Mouse (Mus musculus): Measurements from ENCODE around the gene Lcat. TPM values are rescaled to one million over a fixed set of nuclear protein-coding genes. Genes with fewer than 3 reads are reported as not detected.
A peak's percentile ranks its signal among the peaks of the same experiment; 100 is the strongest.

Gene Lcat
- polyA plus RNA-seq, 1 experiment from 2014 or later = 1.5 TPM

DNA sequence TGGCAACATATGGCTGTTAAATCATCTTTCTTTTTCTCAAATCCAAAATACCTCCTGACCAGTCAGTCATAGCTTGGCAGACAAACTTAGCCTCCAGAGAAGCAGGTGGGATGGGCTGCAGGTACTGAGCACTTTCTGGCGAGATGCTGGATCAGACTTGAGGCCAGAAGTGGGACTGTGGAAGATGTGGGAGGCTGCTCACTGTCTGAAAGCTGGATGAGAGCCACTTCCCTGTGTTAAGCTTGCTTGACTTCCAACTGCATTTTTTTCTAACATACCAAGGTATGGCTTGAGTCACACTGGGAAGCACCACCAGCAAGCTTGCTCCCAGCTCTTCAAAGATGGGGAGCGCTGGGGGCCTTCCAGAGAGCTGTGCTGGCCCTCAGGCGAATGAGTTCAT lies 18.1 kb downstream of the Lcat start:
- Histone ChIP-seq H3K4me1 (peaks cover 11% of the 10 kb centered on the region), H3K9ac (no peak overlapping the region), H3K27ac (replicated peaks) (no peak overlapping the region), H3K4me2 (no peak overlapping the region), H3K4me3 (no peak overlapping the region), H3K9me3 (no peaks in the 10 kb centered on the region), H3K36me3 (peaks cover 34% of the 10 kb centered on the region), H3K27me3 (replicated peaks) (no peaks in the 10 kb centered on the region)
- 70% methylated on average over 3 of the region's 3 CpGs for WGBS
- ATAC-seq (ENCODE audit: extremely low read depth, insufficient number of reproducible peaks, low FRiP score, low TSS enrichment) = no peak

DNA sequence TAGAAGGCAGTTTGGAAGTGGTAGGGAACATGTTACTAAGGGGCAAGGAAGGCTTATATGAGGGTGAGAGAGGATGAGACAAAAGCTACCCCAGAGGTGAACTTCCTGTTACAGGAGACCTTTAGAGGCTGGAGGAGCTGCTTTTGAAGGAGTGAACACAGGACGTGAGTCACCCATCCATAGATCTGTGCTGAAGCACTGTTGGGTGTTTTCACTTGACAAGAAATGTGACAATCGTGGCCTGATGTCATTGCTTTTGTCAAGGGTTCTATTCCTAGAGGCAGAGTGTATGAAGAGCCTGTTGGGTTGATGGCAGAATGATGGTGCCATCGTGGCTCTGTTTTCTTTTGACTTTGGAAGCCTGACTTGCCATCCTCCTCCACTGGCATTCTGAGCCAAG lies 23.8 kb downstream of the Lcat start:
- Histone ChIP-seq H3K27me3 (replicated peaks) (no peaks in the 10 kb centered on the region), H3K4me1 (peaks cover 10% of the 10 kb centered on the region), H3K9ac (no peak overlapping the region)

DNA sequence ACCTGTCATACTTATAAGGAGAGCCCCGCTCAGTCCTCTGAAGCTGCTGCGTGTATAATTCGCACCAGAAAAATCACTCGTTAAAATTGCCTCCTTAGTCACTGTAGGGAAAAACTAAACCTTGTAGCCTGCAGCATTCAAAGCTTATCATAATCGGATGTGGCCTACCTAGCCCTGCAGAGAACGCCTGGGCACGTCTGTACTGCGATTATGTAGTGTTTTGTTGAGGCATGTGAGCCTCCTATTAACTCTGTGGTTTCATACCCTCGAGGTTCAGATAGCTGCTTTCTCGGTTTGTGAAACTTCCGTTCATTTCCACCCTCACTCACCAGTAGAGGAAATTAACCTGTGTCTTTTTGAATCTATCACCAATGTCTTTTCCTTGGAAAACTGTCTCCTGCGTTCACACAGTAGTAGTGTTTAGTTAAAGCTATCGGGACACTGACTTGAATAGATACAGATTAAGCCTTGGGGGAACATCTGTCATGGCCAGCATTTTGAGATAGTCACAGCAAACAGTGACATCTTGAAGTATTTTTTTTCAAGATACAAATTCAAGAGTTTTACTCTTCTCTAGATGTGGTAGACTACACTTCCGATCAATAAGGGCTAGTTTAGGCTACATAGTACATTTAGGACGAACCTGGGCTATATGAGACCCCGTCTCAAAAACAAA lies 42.1 kb downstream of the Lcat start:
- ATAC-seq (ENCODE audit: extremely low read depth, insufficient number of reproducible peaks, low FRiP score, low TSS enrichment) = no peak
- Histone ChIP-seq H3K27ac (replicated peaks) (peak overlapping the region; percentile 93), H3K36me3 (peaks cover 8% of the 10 kb centered on the region), H3K4me2 (peak overlapping the region; percentile 91), H3K4me1 (peaks cover 14% of the 10 kb centered on the region), H3K4me3 (peak overlapping the region; percentile 83), H3K27me3 (replicated peaks) (no peaks in the 10 kb centered on the region), H3K9me3 (no peaks in the 10 kb centered on the region), H3K9ac (peak overlapping the region; percentile 99)
- WGBS = 27% methylated on average over 16 of the region's 16 CpGs

More for the DNA sequence above, 23.8 kb downstream of the Lcat start:
- no peak overlapping the region for H3K4me3 ChIP-seq
- no peak overlapping the region for H3K4me2 ChIP-seq
- H3K27ac ChIP-seq (replicated peaks) = no peak overlapping the region
- ATAC-seq (ENCODE audit: extremely low read depth, insufficient number of reproducible peaks, low FRiP score, low TSS enrichment) = no peak
- H3K9me3 ChIP-seq = no peaks in the 10 kb centered on the region
- peaks cover 45% of the 10 kb centered on the region for H3K36me3 ChIP-seq
- 71% methylated on average over 3 of the region's 3 CpGs for WGBS

DNA sequence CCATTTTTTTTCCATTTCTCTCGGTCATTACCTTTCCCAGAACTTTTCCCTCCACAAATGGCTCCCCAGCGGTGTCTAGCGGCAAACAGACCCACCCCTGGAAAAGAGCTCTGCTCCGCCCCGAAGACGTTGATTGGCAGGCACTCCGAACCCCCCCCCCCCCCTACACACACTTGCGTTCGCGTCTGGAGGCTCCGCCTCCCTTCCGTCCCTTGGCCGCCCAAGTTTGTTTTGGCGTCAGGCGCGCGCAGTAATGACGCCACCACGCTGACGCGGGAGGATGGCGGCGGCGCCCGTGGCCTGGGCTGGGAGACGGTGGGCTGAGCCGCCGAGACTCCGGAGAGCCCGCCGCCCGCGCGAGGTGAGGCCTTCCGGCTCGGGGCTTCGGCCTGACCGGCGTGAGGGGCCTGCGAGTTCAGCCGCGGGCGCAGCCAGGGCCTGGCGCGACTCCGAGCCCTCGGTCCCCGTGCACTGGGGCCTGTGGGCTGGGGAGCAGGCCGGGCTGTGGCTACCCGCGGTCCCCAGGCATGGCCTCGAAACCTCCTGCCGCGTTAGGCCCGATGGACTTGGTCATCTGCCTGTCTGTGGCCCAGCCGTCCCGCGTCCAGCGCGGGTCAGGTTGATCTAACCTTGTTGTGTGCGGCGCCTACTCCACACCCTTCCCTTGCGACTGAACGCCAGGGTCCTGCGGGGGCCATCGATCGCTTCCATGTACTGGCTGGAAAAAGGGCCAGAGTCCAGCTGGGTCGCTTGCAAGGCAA lies 42.8 kb downstream of the Lcat start, which contains the start of gene Pskh1:
Pskh1 (plus strand) TSS at position 262 of the 761 bp plus-strand sequence.
- Histone ChIP-seq H3K27ac (replicated peaks) (peak within 1 kb of the TSS; percentile 93), H3K4me1 (peaks cover 14% of the 10 kb centered on the region), H3K9me3 (no peaks in the 10 kb centered on the region), H3K9ac (peak within 1 kb of the TSS; percentile 99), H3K4me2 (peak within 1 kb of the TSS; percentile 91), H3K27me3 (replicated peaks) (no peaks in the 10 kb centered on the region), H3K4me3 (peak within 1 kb of the TSS; percentile 83), H3K36me3 (peaks cover 9% of the 10 kb centered on the region)
- ATAC-seq (ENCODE audit: extremely low read depth, insufficient number of reproducible peaks, low FRiP score, low TSS enrichment) = peak; percentile 98
- WGBS = under 1% methylated on average over 66 of the region's 68 CpGs

DNA sequence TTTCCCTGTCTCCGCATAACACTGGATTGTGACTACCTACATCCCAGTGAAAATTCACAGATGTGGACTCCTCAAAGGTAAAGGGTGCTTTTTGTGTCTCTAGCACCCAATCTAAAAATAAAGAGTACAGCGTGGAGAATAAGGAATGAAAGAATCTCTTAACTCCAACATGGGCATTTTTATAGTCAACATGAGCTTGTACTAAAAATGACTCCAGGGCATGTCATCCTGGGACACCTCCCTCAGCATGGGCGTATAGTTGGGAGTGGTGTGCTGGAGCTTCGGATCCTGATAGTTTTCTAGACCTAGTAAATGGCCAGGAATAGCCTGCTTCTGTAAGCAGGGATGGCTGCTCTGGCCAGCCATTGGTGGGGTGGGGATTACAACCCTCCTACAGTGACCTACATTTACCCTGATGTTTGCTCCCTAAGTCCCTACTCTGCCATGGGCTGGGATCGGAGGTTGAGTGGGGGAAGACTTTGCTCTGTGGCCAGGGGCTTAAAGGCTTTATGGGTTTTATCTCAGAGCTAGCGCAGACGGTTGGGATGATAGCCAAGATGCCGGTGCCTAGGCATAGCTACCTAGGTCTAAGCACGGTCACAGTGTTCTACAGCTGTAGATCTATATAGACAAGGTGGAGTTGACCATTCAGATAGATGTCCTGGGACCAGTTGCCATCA lies 45.2 kb downstream of the Lcat start:
- peaks cover 22% of the 10 kb centered on the region for H3K4me1 ChIP-seq
- H3K4me3 ChIP-seq = no peak overlapping the region
- no peak overlapping the region for H3K4me2 ChIP-seq
- no peak overlapping the region for H3K9ac ChIP-seq
- H3K9me3 ChIP-seq = no peaks in the 10 kb centered on the region
- no peak overlapping the region for H3K27ac ChIP-seq (replicated peaks)
- H3K27me3 ChIP-seq (replicated peaks) = no peaks in the 10 kb centered on the region
- WGBS = 63% methylated on average over 9 of the region's 9 CpGs
- no peak for ATAC-seq (ENCODE audit: extremely low read depth, insufficient number of reproducible peaks, low FRiP score, low TSS enrichment)
- peaks cover 11% of the 10 kb centered on the region; the same call in 1 of the 2 replicates for H3K36me3 ChIP-seq

DNA sequence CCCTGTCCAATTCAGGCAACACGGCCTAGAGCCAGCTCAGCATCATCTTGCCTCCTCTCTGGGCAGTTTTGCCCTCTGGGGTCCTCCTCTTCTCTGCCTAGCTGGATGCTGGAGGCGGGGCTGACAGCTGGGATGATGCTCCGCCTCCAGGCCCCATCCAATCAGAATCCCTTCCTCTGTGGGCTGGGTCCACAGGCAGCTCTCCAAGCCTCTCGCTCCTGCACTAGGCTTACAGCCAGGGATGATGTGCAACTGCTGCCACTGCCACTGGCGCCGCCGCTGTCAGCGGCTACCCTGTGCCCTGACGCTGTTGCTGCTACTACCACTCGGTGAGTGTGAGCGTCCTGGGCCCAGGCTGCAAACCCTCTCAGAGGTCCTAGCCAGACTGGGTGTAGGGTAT lies 49.8 kb downstream of the Lcat start, which contains the start of gene Nrn1l:
Nrn1l (plus strand) TSS at position 229 of the 400 bp plus-strand sequence.
- Histone ChIP-seq H3K4me3 (no peak within 1 kb of the TSS), H3K9ac (peak within 1 kb of the TSS; percentile 20; the same call in 1 of the 2 replicates), H3K36me3 (peaks cover 57% of the 10 kb centered on the region), H3K27me3 (replicated peaks) (no peaks in the 10 kb centered on the region), H3K4me2 (peak within 1 kb of the TSS; percentile 31; the same call in 1 of the 2 replicates), H3K4me1 (peaks cover 8% of the 10 kb centered on the region), H3K27ac (replicated peaks) (peak within 1 kb of the TSS; percentile 20; the same call in 1 of the 2 replicates), H3K9me3 (no peaks in the 10 kb centered on the region)
- 8% methylated on average over 11 of the region's 11 CpGs for WGBS
- peak; percentile 73; the same call in 1 of the 2 replicates for ATAC-seq (ENCODE audit: extremely low read depth, insufficient number of reproducible peaks, low FRiP score, low TSS enrichment)

DNA sequence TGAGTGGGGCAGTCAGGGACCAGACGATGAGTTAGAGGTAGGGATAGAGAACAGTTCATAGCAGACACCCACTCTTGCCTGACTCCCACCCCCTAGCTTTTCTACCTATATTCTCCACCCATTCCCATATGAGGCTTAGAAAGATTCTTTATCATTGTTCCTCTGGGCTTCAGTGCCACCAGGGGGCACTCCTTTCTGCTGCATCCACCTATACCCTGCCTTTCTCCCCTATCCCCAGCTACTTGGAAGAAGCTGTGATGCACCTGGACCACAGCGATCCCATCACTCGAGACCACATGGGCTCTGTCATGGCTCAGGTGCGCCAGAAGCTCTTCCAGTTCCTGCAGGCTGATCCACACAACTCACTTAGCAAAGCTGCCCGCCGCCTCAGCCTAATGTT lies 50.8 kb downstream of the Lcat start:
- Histone ChIP-seq H3K4me1 (peaks cover 8% of the 10 kb centered on the region), H3K4me3 (no peak overlapping the region), H3K36me3 (peaks cover 66% of the 10 kb centered on the region), H3K27ac (replicated peaks) (no peak overlapping the region), H3K4me2 (no peak overlapping the region), H3K27me3 (replicated peaks) (no peaks in the 10 kb centered on the region), H3K9me3 (no peaks in the 10 kb centered on the region), H3K9ac (no peak overlapping the region)
- WGBS = 76% methylated on average over 6 of the region's 6 CpGs
- ATAC-seq (ENCODE audit: extremely low read depth, insufficient number of reproducible peaks, low FRiP score, low TSS enrichment) = no peak

DNA sequence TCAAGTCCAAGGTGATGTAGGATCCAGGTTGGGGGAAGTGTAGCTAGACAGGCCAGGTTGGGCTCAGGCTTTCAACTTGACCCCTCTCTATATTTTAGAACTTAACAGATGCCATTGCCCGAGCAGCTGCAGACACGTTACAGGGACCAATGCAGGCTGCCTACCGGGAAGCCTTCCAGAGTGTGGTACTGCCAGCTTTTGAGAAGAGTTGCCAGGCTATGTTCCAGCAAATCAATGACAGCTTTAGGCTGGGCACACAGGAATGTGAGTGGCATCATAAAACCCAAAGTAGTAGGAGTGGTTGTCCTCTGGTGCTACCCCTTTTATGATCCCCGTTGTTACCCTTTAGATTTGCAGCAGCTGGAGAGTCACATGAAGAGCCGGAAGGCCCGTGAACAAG lies 52.3 kb downstream of the Lcat start:
- ATAC-seq (ENCODE audit: extremely low read depth, insufficient number of reproducible peaks, low FRiP score, low TSS enrichment) = no peak
- Histone ChIP-seq H3K36me3 (peaks cover 82% of the 10 kb centered on the region), H3K27me3 (replicated peaks) (no peaks in the 10 kb centered on the region), H3K9ac (no peak overlapping the region), H3K4me1 (peaks cover 8% of the 10 kb centered on the region), H3K4me3 (no peak overlapping the region), H3K9me3 (no peaks in the 10 kb centered on the region), H3K27ac (replicated peaks) (no peak overlapping the region), H3K4me2 (no peak overlapping the region)
- 90% methylated on average over 6 of the region's 6 CpGs for WGBS

DNA sequence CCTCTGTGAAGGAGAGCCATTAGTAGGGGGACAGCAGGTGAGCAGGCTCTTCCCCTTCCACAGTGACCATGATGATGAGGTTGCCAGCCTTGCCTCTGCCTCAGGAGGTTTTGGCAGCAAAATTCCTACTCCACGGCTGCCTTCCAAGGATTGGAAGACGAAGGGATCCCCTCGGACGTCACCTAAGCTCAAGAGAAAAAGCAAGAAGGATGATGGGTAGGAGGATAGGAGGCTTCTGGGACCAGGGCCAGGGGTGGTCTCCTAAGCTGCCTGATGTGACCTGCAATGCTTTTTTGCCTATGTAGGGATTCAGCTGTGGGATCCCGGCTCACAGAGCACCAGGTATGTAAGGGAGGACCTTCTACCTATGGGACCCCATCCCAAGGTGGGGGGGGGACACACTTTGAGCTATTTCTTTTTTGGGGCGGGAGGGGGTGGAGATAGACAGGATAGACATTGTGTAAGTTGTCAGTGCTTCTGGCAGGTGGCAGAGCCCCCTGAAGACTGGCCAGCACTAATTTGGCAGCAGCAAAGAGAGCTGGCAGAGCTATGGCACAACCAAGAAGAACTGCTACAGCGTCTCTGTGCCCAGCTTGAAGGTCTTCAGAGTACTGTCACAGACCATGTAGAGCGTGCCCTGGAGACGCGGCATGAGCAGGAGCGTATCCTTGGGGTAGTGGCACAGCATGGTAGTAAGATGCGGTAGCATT lies 53.3 kb downstream of the Lcat start:
- Histone ChIP-seq H3K9ac (no peak overlapping the region), H3K27me3 (replicated peaks) (no peaks in the 10 kb centered on the region), H3K9me3 (no peaks in the 10 kb centered on the region), H3K4me1 (peaks cover 8% of the 10 kb centered on the region), H3K4me2 (no peak overlapping the region), H3K36me3 (peaks cover 86% of the 10 kb centered on the region), H3K4me3 (no peak overlapping the region), H3K27ac (replicated peaks) (no peak overlapping the region)
- WGBS = 90% methylated on average over 12 of the region's 12 CpGs
- no peak for ATAC-seq (ENCODE audit: extremely low read depth, insufficient number of reproducible peaks, low FRiP score, low TSS enrichment)

All from heart, embryonic 13.5 days (tissue).